In genomic region chr9:112235696-112236397, GRCm38 (mm10) we compare ENCODE assay signal across 8 mouse cellular contexts. TPM values are rescaled to one million over a fixed set of nuclear protein-coding genes. Genes with fewer than 3 reads are reported as not detected.
DNase-seq lines count a peak whose midpoint lies in the region; ATAC-seq lines count a peak whose summit lies in the region.

TSS of gene Arpp21 (minus strand) at chr9:112235938.

- H3K9me3 ChIP-seq in heart, embryonic 11.5 days (replicated peaks; ENCODE audit: control insufficient read depth, low read length) = no peaks in the 10 kb centered on the region
- H3K9me3 ChIP-seq in hindbrain, embryonic 15.5 days = no peaks in the 10 kb centered on the region
- H3K9me3 ChIP-seq in midbrain, embryonic 10.5 days (replicated peaks) = no peaks in the 10 kb centered on the region

- no peak for DNase-seq in heart, postnatal 25 days (ENCODE audit: low spot score)
- peak; percentile 46 for DNase-seq in thymus, postnatal 14 days
- no peak for DNase-seq in thymus, postnatal 10 days (ENCODE audit: low spot score in 2 of 2)
- DNase-seq in midbrain, embryonic 10.5 days (ENCODE audit: low spot score) = no peak
- DNase-seq in adrenal gland, postnatal 36 days = no peak
- DNase-seq in frontal cortex, postnatal 14 days (ENCODE audit: low spot score in 2 of 2) = no peak

- intact Hi-C loops in heart, postnatal 25 days (cut with DNase I) = no loop called here

- no peak for ATAC-seq in heart, embryonic 11.5 days (replicated peaks; ENCODE audit: insufficient number of reproducible peaks, low FRiP score, low TSS enrichment)
- peak; percentile 68; the same call in 1 of the 2 replicates for ATAC-seq in hindbrain, embryonic 15.5 days (ENCODE audit: low FRiP score, low read depth)

- peaks cover 47% of the 10 kb centered on the region for H3K27me3 ChIP-seq in heart, embryonic 11.5 days (ENCODE audit: control insufficient read depth, insufficient read depth, low read length)
- no peaks in the 10 kb centered on the region for H3K27me3 ChIP-seq in hindbrain, embryonic 15.5 days
- peaks cover 77% of the 10 kb centered on the region for H3K27me3 ChIP-seq in midbrain, embryonic 10.5 days (ENCODE audit: low read depth, poor library complexity, severe bottlenecking)

- H3K9ac ChIP-seq in heart, embryonic 11.5 days (ENCODE audit: low read depth, low read length) = peak within 1 kb of the TSS; percentile 36; the same call in 1 of the 2 replicates
- H3K9ac ChIP-seq in hindbrain, embryonic 15.5 days = peak within 1 kb of the TSS; percentile 86

- H3K4me3 ChIP-seq in heart, embryonic 11.5 days (ENCODE audit: low read depth, low read length) = peak within 1 kb of the TSS; percentile 50
- peak within 1 kb of the TSS; percentile 60 for H3K4me3 ChIP-seq in hindbrain, embryonic 15.5 days
- peak within 1 kb of the TSS; percentile 67 for H3K4me3 ChIP-seq in midbrain, embryonic 10.5 days

- peaks cover 5% of the 10 kb centered on the region; the same call in 1 of the 2 replicates for H3K4me1 ChIP-seq in heart, embryonic 11.5 days (ENCODE audit: control insufficient read depth, insufficient read depth, low read length)
- H3K4me1 ChIP-seq in hindbrain, embryonic 15.5 days (replicated peaks) = peaks cover 6% of the 10 kb centered on the region; the same call in 1 of the 2 replicates
- H3K4me1 ChIP-seq in midbrain, embryonic 10.5 days = peaks cover 19% of the 10 kb centered on the region

- WGBS in heart, embryonic 11.5 days (ENCODE audit: insufficient replicate concordance) = 21% methylated on average over 16 of the region's 16 CpGs
- 8% methylated on average over 16 of the region's 16 CpGs for WGBS in hindbrain, embryonic 15.5 days
- WGBS in midbrain, embryonic 10.5 days = 19% methylated on average over 16 of the region's 16 CpGs

- H3K36me3 ChIP-seq in heart, embryonic 11.5 days (ENCODE audit: control insufficient read depth, insufficient read depth, low read length) = no peaks in the 10 kb centered on the region
- no peaks in the 10 kb centered on the region for H3K36me3 ChIP-seq in hindbrain, embryonic 15.5 days
- no peaks in the 10 kb centered on the region for H3K36me3 ChIP-seq in midbrain, embryonic 10.5 days

- H3K27ac ChIP-seq in heart, embryonic 11.5 days (ENCODE audit: low read depth, low read length) = no peak within 1 kb of the TSS
- H3K27ac ChIP-seq in hindbrain, embryonic 15.5 days (replicated peaks) = peak within 1 kb of the TSS; percentile 92
- H3K27ac ChIP-seq in midbrain, embryonic 10.5 days (replicated peaks) = peak within 1 kb of the TSS; percentile 78

- H3K4me2 ChIP-seq in heart, embryonic 11.5 days = peak within 1 kb of the TSS; percentile 93
- peak within 1 kb of the TSS; percentile 72 for H3K4me2 ChIP-seq in hindbrain, embryonic 15.5 days

RNA-seq across cellular contexts. Expression of gene Arpp21, which starts in this region (rescaled TPM):
- polyA plus RNA-seq in heart, embryonic 11.5 days (2014; fragmentation: Nextera tagmentation; extraction: Ambion mirVana) = 1.7 and 3.1 TPM in 2 replicates
- total RNA-seq in heart, postnatal 25 days (2021) = 1 to 10 TPM; 1.6 to 2.1 TPM
- polyA plus RNA-seq in hindbrain, embryonic 15.5 days (2015; fragmentation: Nextera tagmentation; extraction: Ambion mirVana) = 42.0 and 54.5 TPM in 2 replicates
- 1.1 and 1.3 TPM in 2 replicates for polyA plus RNA-seq in midbrain, embryonic 10.5 days (2016; fragmentation: Nextera tagmentation; extraction: Ambion mirVana)
- total RNA-seq in adrenal gland, postnatal 36 days (2021) = under 1 TPM in 1 of 2 experiments, not detected in 1; 0.53 TPM

Comparison
In these comparisons a context has a peak if more than half of its experiments do, and no peak if none do; other contexts are left out.
1. RNA of gene Arpp21 (polyA plus RNA-seq): 42.0 to 54.5 TPM in hindbrain, embryonic 15.5 days; 1.7 to 3.1 TPM in heart, embryonic 11.5 days and 1.1 to 1.3 TPM in midbrain, embryonic 10.5 days; every median in the first group is over 10 times any median in the second.
2. Peak in every context shown above with its lines, with median percentiles within 50 percentile points of each other: H3K4me3 ChIP-seq.